Mouse (Mus musculus) v-Abl transformed pro-B cells (cell line): ENCODE measurements around the gene Gse1.

Source experiments
- in situ Hi-C, 2 experiments: fragments of 400-800 bp; cut with MboI; formaldehyde crosslinking; loops; one replicate each; pipeline ENCODE4 v1.15.1; 2025; ENCODE audit not compliant: unreplicated experiment in 2 of 2

Gene Gse1

GRCm38 (mm10) chr8:120485551-120486476 lies 257.6 kb downstream of the Gse1 start:
- in situ Hi-C loops = loop anchor here in 1 of 2 experiments (5.0 kb wide), 2 partner anchors 51 to 91 kb away; no protein-coding TSS in a partner anchor

- in situ Hi-C loops = loop anchor here in 1 of 2 experiments (5.0 kb wide), 2 partner anchors 51 to 91 kb away; no protein-coding TSS in a partner anchor
Observed at GRCm38 (mm10) chr8:120486477-120487376, 258.5 kb downstream of the Gse1 start.

- in situ Hi-C loops = loop anchor here in 1 of 2 experiments (5.0 kb wide), 2 partner anchors 50 to 90 kb away; no protein-coding TSS in a partner anchor
Observed at GRCm38 (mm10) chr8:120487377-120487728, 259.1 kb downstream of the Gse1 start.

GRCm38 (mm10) chr8:120487729-120488510 lies 259.7 kb downstream of the Gse1 start:
- in situ Hi-C loops = loop anchor here in 1 of 2 experiments (5.0 kb wide), 2 partner anchors 49 to 89 kb away; no protein-coding TSS in a partner anchor

GRCm38 (mm10) chr8:120488636-120489131 lies 260.4 kb downstream of the Gse1 start:
- in situ Hi-C loops = loop anchor here in 1 of 2 experiments (5.0 kb wide), 2 partner anchors 49 to 89 kb away; no protein-coding TSS in a partner anchor

DNA sequence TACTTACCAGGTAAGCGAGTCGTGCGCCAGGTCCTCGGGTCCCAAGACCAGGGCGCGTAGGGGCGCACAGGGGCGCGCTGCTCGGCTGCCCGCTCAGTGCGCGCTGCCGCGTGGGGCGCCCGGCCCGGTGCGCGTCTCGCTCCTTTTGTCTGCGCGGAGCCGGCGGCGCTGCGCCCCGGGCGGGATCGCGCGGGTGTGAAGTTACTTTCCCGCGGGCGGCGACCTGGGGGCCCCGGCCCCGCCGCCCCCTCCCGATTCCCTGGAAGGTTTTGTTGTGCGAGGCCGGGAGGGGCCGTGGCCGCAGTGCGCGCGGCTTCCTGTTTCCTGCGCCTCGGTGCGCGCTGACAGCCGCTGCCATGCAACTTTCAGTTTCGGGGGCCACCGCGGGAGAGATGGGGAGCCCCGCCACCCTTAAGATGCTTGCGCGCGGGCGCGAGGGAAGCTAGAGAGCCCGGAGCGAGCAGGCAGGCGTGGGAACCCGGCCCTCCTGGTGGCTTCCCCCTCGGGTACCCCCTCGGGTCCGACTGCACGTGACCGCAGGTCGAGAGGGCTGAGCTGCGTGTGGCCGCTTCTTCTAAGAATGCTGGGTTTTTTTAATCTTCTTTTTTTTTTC lies 261.0 kb downstream of the Gse1 start:
- in situ Hi-C loops = loop anchor here in 1 of 2 experiments (5.0 kb wide), 2 partner anchors 48 to 88 kb away; no protein-coding TSS in a partner anchor

DNA sequence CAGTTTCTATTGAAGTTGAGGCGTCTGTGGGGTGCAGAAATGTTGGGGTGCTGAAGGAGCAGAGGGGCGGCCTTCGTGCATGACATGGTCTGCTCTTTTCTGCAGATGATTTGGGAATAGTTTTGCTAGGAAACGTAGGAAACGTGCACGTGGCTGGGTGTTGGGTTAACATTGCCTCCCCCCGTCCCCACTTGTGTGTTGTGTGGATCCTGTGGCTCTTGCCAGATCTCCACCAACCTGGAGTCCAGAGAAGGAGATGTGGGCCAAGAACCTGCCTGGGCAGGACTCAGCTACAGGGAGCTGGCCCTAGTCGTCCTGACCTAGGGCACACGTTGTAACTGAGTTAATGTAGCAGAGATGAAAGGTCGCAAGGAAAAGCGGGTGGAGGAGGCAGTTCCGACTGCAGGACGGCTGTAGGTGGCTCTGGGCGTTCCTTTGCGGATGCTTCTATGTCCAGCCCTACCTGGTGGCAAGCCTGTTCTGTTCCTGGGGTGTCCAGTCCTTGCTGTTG lies 261.6 kb downstream of the Gse1 start:
- in situ Hi-C loops = loop anchor here in 1 of 2 experiments (5.0 kb wide), 2 partner anchors 47 to 87 kb away; no protein-coding TSS in a partner anchor

GRCm38 (mm10) chr8:120490354-120491141 lies 262.3 kb downstream of the Gse1 start:
- in situ Hi-C loops = no loop called here

DNA sequence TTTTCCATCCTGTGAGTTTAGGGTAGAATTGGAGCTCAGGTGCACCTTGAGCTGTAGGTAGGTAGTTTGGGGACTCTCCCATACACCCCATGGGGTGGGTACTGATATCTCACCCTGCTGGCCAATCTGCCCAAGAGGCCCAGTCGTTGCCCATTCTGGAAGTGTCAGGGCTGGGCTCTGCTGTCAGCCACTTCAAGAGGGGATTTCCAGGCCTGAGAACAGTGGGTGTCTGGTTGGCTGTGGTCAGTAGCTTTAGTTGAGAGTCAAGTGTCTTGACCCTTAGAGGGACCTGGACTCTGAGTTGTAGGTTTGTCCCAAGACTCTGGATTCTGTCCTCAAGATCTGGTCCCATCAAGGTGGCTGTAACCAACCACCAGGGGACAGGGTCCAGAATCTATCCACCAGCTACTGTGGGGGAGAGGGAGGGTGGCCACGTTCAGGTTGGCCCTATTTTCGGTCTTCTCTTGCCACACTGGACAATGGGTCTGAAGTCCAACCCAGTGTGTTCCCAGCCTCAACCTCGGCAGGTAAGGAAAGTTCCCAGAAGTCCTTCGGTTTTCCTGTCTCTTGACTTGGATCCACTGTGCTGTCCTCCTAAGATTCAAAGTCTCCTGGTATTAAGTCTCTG lies 263.0 kb downstream of the Gse1 start:
- in situ Hi-C loops = no loop called here

DNA sequence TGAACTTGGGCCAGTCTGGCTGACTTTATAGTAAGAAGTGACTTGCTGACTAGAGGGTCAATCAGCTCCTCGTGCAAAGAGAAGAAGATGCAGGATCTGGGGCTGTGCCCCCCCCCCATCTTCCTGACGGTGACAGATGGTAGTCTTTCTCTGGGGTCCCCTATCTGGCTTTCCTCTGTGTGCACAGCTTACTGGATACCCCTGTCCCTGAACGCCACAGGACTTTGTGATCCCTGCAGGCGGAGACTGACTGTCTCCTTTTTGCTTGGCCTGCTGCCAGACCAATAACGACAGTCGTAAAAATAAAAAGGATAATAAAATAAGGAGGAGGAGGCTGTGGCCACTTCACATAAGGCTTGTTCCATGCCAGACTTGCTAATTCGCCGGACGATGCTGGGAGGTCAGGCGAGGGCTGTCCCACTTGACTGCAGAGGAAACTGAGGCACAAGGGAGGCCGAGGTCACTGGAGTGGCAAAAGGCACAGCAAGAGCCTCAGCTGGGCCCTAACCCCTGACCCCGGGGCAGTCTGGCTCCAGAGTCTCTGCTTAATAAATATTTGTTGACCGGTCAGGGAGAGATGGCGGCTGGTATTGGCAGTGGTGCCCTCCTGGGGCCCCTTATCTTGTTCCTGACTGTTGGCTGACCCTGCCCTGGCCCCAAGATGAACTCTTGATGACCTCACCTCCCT lies 264.1 kb downstream of the Gse1 start:
- in situ Hi-C loops = no loop called here

DNA sequence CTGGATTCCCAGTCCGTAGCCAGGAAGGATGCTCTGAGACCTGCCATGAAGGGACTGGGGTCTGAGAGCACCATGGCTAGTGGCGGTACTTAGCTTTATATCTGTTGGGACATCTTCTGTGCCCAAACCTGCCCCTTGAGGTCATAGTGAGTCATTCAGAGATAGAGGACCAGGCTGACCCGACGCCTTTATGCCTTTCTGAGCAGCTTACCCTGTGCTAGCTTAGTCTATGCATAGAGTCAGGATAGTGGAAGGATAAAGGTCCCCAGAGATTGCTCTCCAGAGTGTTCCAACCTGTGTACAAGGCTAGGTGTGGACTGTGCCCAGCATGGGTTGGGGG lies 264.6 kb downstream of the Gse1 start:
- in situ Hi-C loops = no loop called here

GRCm38 (mm10) chr8:120493508-120494464 lies 265.5 kb downstream of the Gse1 start:
- in situ Hi-C loops = no loop called here

GRCm38 (mm10) chr8:120494903-120495302 lies 266.6 kb downstream of the Gse1 start:
- in situ Hi-C loops = no loop called here

- in situ Hi-C loops = no loop called here
Observed at GRCm38 (mm10) chr8:120495461-120495860, 267.2 kb downstream of the Gse1 start.

DNA sequence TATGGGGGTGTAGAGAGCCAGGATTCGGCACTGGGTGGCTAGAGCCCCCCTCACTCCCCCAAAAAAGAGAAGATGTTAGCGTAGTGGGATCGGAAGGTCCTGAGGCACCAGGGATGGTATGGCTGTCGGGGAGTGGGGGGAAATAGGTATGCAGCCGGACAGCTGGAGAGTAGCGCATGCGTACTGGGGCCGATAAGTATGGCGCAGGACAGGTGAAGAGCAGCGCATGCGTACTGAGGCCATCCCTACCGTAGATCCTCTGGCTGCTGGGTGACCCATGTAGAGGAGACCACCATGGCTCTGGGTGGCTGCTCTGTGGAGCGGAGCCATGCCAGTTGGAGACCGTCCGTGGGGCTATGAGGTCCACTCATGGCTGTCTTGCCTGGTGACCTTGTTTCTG lies 268.2 kb downstream of the Gse1 start:
- in situ Hi-C loops = no loop called here

DNA sequence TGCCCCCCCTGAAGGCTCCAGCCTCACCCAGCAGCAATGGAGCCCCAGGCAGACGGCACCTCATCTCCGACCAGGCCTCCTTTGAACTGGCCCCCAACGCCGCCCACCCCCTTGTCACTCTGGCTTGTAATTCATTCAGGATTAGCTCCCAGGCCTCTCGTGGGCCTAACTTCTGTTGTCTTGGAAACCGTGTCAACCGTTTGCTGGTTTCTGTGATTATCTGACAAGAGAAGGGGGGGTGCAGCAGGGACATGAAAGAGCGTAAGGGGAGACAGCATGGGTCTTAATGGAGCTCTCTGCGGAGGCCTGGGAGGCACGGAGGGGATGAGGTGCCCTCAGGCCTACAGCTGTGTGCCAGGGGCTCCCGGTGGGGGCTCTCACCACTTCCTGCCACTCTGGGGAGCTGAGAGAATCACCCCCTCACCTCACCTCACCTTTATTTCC lies 269.3 kb downstream of the Gse1 start:
- in situ Hi-C loops = no loop called here
